Mouse (Mus musculus) urinary bladder, postnatal 10 days (tissue): ENCODE data around the gene Rtn1.

Experiments used
- DNase-seq: peaks from one replicate; pipeline ENCODE4 v3.0.0; 2022; ENCODE audit warnings: low spot score

Gene Rtn1

GRCm38 (mm10) chr12:72408954-72409353 is at the start of gene Rtn1:
Gene Rtn1, minus strand, starts transcription at chr12:72409054.
- DNase-seq: no peak

- DNase-seq: no peak
Measured at GRCm38 (mm10) chr12:72453941-72454340, 45.1 kb upstream of the Rtn1 start.

DNA sequence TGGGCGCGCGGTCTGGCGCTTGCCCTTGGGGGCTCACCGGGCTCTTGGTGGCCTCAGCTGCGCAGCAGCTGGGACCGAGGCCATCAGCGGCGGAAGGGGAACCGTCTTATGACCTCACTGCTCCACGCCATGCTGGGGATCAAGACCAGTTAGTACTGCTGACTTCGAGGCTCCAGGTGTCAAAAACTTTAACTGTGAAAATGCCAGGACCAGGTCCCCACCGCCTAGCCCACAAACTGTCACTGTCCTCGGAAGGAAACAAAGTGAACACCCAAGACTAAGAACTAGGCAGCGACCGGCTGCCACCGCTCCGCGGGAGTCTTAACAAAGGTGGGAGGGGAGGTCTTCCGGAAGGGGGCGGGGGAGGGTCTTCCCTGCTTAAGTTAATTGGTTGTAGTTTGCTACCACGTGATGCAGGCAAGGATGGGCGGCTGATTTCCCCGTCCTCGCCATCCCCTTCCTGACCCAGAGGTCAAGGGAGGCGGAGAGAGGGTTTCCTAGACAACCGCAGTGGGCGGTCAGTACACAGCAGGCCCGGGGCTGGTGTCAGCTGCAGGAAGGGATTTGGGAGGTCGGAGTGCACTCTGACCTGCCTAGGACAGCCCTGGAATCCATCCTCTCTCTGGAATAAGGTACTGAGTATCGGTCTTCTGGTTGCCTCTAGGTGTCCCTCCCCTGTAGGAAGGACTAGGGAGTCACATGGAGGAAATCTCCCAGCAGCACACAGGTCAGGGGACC is 33.2 kb upstream of the Rtn1 start, which contains the start of gene Lrrc9:
TSS of gene Lrrc9 (plus strand) at position 28 of the 738 bp plus-strand sequence.
- no peak for DNase-seq

DNA sequence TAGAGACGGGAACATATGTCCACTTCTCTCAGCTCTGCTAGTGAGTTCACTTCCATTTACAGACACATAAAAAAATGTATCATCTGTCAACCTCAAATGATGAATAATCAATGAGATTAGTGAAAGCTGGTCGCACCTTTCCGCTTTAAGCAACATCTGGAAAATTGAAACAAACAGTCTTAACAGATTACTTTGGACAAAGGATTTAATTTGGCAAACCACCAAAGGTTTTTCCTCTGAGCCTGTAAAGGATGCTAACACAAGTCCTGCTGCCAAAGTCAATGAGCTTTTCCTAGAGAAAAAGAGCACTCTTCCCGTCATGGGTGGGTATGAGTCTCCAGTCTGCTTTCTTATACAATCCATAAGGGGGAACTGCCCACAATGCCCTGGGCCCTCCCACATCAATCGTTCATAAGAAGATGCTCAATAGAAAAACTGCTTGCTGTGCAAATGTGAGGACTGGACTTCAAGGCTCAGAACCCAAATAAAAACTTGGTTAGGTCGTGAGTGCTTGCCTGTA is 30.2 kb upstream of the Rtn1 start:
- no peak for DNase-seq

- no peak for DNase-seq
Measured at GRCm38 (mm10) chr12:72437676-72438341, 29.0 kb upstream of the Rtn1 start.

DNA sequence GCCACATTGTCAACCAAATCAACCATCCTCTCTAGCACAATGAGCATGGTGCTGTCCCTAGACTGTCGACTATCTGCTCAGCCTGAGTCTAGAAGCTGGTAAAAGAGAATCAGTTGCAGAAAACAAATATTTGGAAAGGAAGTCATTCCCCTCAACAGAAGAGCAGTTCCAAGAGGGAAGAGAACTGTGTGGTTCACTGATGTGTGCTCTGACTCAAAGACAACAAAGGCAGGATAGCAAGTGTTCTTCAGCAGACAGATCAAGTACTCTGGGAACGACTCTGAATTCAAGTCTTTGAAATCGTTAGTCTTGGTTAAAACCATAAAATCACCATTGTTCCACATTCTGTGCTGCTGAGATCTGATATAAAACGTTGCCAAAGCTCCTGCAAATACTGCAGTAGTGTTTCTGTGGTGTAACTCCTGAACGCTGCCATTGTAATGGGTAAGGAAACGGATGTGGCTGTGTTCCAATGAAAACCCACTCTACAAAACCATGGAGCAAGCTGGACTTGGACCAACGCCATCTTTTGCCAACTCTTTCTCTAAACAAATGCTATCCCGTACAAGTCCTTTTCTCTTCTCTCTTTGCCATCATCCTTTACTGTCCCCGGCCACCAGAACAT is 24.5 kb upstream of the Rtn1 start:
- no peak for DNase-seq

DNA sequence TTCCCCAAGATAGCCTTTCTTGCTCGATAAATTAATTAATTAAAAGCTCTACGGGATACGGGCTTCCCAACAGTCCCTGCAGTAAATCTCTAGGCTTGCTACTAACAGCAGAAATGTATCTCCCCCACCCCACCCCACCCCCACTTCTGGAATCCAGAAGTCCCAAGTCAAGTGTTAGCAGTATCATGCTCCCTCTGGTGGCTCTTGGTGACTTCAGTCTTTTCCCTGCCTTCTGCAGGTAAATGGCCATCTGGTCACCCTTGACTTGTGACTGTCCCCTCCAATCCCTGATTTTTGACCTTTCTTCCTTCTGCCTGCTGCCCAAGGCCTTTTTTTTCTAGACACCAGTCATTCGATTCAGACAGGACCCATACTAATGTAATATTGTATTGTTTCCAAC is 23.4 kb upstream of the Rtn1 start:
- DNase-seq: no peak

DNA sequence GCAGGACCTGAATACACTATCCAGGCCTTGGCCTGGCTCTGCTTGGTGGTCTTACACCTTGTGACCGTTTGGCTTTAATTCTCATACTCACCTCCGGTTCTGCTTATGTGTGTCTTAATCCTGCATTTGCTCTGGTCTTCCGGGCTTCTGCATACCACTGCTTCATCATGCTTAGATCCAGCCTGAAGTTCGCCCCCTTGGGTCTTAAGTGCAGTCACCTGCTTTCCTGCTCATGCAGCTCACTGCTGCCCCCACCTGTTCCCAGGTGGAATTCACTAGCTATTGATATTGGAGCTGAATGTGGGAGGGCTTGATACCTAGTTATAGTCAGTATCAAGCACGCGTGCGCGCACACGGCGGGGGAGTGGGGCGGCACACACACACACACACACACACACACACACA is 18.9 kb upstream of the Rtn1 start:
- no peak for DNase-seq

- no peak for DNase-seq
Measured at GRCm38 (mm10) chr12:72422681-72423080, 13.8 kb upstream of the Rtn1 start.

- DNase-seq: no peak
Measured at GRCm38 (mm10) chr12:72417762-72418161, 8.9 kb upstream of the Rtn1 start.

DNA sequence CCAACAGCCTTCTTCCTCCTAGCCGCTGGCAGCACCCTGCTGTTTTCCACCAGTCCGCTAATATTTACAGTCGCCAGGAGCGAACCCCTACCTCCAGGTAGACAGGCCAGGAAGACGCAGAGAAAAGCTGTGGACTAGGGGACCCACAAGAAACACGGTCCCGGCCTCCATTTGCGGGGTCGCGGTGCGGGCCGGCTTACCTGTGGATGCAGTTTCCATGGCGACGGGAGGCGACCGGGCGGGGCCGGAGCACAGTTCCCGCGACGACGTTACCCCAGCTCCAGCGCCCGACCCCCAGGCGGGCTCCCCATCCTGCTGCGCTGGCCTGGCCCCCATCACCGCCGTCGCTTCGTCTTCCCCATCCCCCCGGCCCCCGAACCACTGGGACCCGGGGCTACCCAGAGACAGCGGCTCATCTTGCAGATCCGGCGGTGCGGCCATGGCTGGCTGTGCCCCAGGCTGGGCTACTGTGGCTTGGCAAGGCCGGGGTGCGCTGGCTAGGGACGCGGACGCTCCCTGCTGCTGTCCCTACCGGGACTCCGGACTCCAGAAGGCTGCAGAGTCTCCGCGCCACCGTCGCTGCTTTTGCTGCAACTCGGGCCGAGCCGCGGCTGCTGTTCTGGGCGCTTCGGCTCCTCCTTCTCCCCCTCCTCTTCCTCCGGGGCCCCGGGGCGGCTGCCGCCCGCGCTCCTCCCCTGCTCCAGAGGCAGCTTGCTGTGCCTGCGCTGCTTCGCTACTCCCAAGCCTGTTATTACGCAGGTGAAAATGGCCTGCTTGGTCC is 553 bp downstream of the Rtn1 start:
- no peak for DNase-seq

- no peak for DNase-seq
Measured at GRCm38 (mm10) chr12:72407721-72408110, 1.1 kb downstream of the Rtn1 start.

GRCm38 (mm10) chr12:72407146-72407545 is 1.7 kb downstream of the Rtn1 start:
- DNase-seq: no peak

DNA sequence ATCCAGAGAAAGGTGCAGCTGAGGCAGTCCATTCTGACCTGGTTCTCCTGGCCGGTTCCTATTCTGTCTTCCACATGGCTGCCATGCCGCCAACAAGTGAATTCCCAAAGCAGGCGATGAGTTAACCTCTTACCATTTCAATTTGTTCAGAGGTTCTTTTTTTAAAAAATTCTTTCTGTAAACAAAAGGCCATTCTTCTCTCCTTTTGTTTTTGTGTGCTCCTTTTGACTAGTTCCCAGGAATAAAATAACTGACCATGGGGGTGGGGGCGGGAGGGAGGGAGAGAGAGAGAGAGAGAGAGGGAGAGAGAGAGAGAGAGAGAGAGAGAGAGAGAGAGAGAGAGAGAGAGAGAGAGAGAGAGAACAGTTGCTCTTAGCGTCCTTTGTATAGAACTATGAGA is 3.8 kb downstream of the Rtn1 start:
- DNase-seq: no peak

- no peak for DNase-seq
Measured at GRCm38 (mm10) chr12:72393046-72393805, 15.6 kb downstream of the Rtn1 start.

DNA sequence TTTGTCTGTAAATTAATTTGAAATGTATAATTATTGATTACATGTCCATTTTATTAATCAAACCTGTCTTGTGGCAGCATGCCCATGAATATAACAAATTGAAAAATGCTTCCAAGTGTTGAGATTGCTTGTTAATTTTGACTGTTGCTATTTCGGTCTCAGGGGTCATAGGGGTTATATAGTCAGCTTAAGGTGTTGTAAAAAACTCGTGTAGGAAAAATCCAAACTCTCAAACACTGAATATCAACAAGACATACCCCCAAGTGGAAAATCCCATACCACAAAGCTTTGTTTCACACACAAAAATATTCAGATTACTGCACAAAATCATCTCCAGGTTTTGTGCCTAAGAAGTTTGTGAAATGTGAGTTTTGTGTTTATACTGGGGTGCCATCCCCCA is 18.5 kb downstream of the Rtn1 start:
- DNase-seq: no peak

DNA sequence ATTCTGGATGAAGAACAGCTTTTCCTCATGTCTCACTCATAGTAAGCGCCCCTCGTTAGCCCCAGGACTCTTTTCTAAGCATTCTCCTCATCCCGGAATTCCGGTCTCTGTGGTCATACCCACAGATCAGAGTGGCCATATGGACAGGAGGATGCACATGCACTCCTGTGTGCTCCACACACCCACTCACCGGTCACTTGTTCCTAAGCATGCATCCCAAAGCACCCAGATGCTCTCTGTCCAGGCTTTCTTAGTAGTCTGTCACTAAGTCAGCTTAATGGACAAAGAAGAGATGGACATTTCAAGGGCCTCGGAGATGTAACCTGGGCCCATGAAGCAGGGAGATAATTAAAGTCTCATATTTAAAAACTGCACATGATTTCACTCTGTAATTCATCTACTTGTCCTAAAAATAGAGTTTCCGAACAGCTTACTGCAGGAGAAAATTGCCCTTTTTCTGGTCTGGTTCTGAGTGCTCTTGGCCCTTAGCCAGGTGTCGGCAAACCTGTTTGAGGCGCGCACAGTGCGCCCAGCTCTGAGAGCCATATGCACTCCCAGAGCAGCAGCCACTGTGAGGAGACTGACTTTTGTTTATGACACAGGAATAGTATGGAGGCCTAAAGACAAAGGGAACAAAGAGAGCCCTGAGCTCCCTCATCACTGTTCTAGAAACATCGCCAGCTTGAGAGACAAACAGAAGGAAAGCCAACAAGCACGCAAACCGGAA is 19.3 kb downstream of the Rtn1 start:
- DNase-seq: no peak

GRCm38 (mm10) chr12:72388835-72389234 is 20.0 kb downstream of the Rtn1 start:
- DNase-seq: no peak

DNA sequence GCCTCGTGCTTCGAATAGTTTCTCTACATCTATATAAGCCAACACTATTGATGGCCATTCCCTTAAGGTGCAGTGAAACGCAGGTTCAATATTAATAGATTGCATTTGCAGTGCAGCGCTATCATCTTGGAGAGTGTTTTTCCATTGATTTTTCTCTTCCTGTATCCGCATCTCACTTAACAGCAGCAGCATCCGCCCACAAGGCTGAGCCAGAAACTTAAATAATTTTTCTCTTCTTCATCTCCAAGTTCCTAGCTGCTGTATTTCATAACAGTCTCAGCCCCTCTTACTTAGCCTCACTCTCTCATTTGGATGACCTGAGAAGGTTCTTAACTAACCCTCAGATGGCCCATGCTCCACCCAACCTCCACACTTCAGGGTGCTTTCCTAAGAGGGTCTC is 20.7 kb downstream of the Rtn1 start:
- DNase-seq: no peak

- no peak for DNase-seq
Measured at GRCm38 (mm10) chr12:72376309-72376708, 32.5 kb downstream of the Rtn1 start.

GRCm38 (mm10) chr12:72374823-72375225 is 34.0 kb downstream of the Rtn1 start:
- DNase-seq: no peak
